Mouse (Mus musculus): ENCODE data around the gene Clec9a.

Clec9a gene

GRCm38 (mm10) chr6:129408562-129408961 is at the start of gene Clec9a:
Gene Clec9a (plus strand): TSS chr6:129408862.
- no peak for DNase-seq

GRCm38 (mm10) chr6:129359515-129359914 is 49.1 kb upstream of the Clec9a start:
- DNase-seq = no peak

GRCm38 (mm10) chr6:129363942-129364341 is 44.7 kb upstream of the Clec9a start:
- no peak for DNase-seq

- DNase-seq = peak; percentile 67
These were observed 42.7 kb upstream of the Clec9a start for GRCm38 (mm10) chr6:129365959-129366359.

- DNase-seq = no peak
These were observed 39.1 kb upstream of the Clec9a start for GRCm38 (mm10) chr6:129369374-129370132.

GRCm38 (mm10) chr6:129374937-129375471 is 33.7 kb upstream of the Clec9a start:
- DNase-seq = no peak

- DNase-seq = no peak
These were observed 28.2 kb upstream of the Clec9a start for GRCm38 (mm10) chr6:129380454-129380853.

- DNase-seq = no peak
These were observed 26.9 kb upstream of the Clec9a start for GRCm38 (mm10) chr6:129381736-129382135.

GRCm38 (mm10) chr6:129383466-129383865 is 25.2 kb upstream of the Clec9a start:
- no peak for DNase-seq

GRCm38 (mm10) chr6:129385000-129385399 is 23.7 kb upstream of the Clec9a start:
- DNase-seq = no peak

- DNase-seq = no peak
These were observed 22.9 kb upstream of the Clec9a start, which contains the start of gene Clec12b for GRCm38 (mm10) chr6:129385774-129386173. Gene Clec12b (minus strand): TSS chr6:129385874.

GRCm38 (mm10) chr6:129393087-129393720 is 15.5 kb upstream of the Clec9a start:
- peak; percentile 14 for DNase-seq

GRCm38 (mm10) chr6:129393732-129394131 is 14.9 kb upstream of the Clec9a start:
- DNase-seq = no peak

GRCm38 (mm10) chr6:129396997-129397396 is 11.7 kb upstream of the Clec9a start, which contains the start of gene Clec1b:
Gene Clec1b (plus strand): TSS chr6:129397297.
- DNase-seq = no peak

GRCm38 (mm10) chr6:129399945-129400344 is 8.7 kb upstream of the Clec9a start:
- DNase-seq = peak; percentile 48

GRCm38 (mm10) chr6:129402404-129402803 is 6.3 kb upstream of the Clec9a start:
- DNase-seq = no peak

GRCm38 (mm10) chr6:129403391-129403790 is 5.3 kb upstream of the Clec9a start:
- no peak for DNase-seq

- DNase-seq = no peak
These were observed 2.7 kb upstream of the Clec9a start for GRCm38 (mm10) chr6:129405999-129406398.

GRCm38 (mm10) chr6:129407324-129407723 is 1.3 kb upstream of the Clec9a start:
- DNase-seq = no peak

- DNase-seq = no peak
These were observed 5.5 kb downstream of the Clec9a start for GRCm38 (mm10) chr6:129414177-129414576.

- no peak for DNase-seq
These were observed 13.6 kb downstream of the Clec9a start for GRCm38 (mm10) chr6:129422311-129422710.

- DNase-seq = peak; percentile 26
These were observed 14.5 kb downstream of the Clec9a start for GRCm38 (mm10) chr6:129423040-129423733.

GRCm38 (mm10) chr6:129423734-129424072 is 15.0 kb downstream of the Clec9a start:
- DNase-seq = peak; percentile 88
